Mouse (Mus musculus) MEL (cell line): Measurements from ENCODE around the gene Sgms1. TPM values are rescaled to one million over a fixed set of nuclear protein-coding genes. Genes with fewer than 3 reads are reported as not detected.

Source experiments
- DNase-seq: peaks from one replicate; pipeline ENCODE4 v3.0.0; 2011; ENCODE audit warnings: low read depth, low spot score
- H3K27ac ChIP-seq: 2 replicates; pipeline ENCODE4 v1.5.1; 2012; ENCODE audit warnings: low read depth, mild to moderate bottlenecking, control low read depth, low read length, moderate library complexity; ENCODE audit not compliant: control insufficient read depth
- H3K27me3 ChIP-seq, 2 experiments: fragments of 150-350 bp in 1 of 2; sonication (generic) in 1 of 2; 2 replicates each; pipeline ENCODE4 v1.6.1; 2012; ENCODE audit warnings: low read length in 2 of 2, mild to moderate bottlenecking in 2 of 2, improper control_type of control experiment in 1 of 2, moderate library complexity in 1 of 2; ENCODE audit not compliant: insufficient read depth in 2 of 2, control insufficient read depth in 1 of 2
- H3K36me3 ChIP-seq, 2 experiments: 2 replicates each; pipeline ENCODE4 v1.6.1; 2012 to 2014; ENCODE audit warnings: low read length in 2 of 2, improper control_type of control experiment in 1 of 2, inconsistent platforms in 1 of 2, mild to moderate bottlenecking in 1 of 2; ENCODE audit not compliant: insufficient read depth in 2 of 2, control insufficient read depth in 1 of 2
- H3K4me1 ChIP-seq, 2 experiments: fragments of 150-350 bp in 1 of 2; sonication (generic) in 1 of 2; 2 replicates each; pipeline ENCODE4 v1.6.1; 2012; ENCODE audit warnings: low read length in 2 of 2, improper control_type of control experiment in 1 of 2, mild to moderate bottlenecking in 1 of 2; ENCODE audit not compliant: insufficient read depth in 2 of 2, control insufficient read depth in 1 of 2
- H3K4me3 ChIP-seq, 2 experiments: fragments of 150-350 bp in 1 of 2; sonication (generic) in 1 of 2; 2 replicates each; pipeline ENCODE4 v1.5.1; 2012; ENCODE audit warnings: low read depth in 2 of 2, low read length in 2 of 2, mild to moderate bottlenecking in 2 of 2, moderate library complexity in 2 of 2, control low read depth in 1 of 2, improper control_type of control experiment in 1 of 2; ENCODE audit not compliant: control insufficient read depth in 1 of 2, insufficient read depth in 1 of 2
- H3K79me2 ChIP-seq: 2 replicates; pipeline ENCODE4 v1.6.1; 2012; ENCODE audit warnings: mild to moderate bottlenecking, low read length, moderate library complexity; ENCODE audit not compliant: control insufficient read depth, poor library complexity, insufficient read depth
- H3K9ac ChIP-seq: 2 replicates; pipeline ENCODE4 v1.6.1; 2012; ENCODE audit warnings: low read depth, mild to moderate bottlenecking, control low read depth, low read length, moderate library complexity; ENCODE audit not compliant: control insufficient read depth, poor library complexity, severe bottlenecking
- H3K9me3 ChIP-seq: fragments of 150-350 bp; sonication (generic); replicated peaks from 2 replicates; pipeline ENCODE4 v1.6.1; 2012; ENCODE audit warnings: mild to moderate bottlenecking, low read length, improper control_type of control experiment, moderate library complexity; ENCODE audit not compliant: insufficient read depth
- BHLHE40 ChIP-seq: IDR thresholded peaks from 2 replicates; pipeline ENCODE4 v1.6.1; 2012; ENCODE audit warnings: low read depth, mild to moderate bottlenecking, inconsistent platforms, low read length, improper control_type of control experiment, borderline replicate concordance
- CHD1 ChIP-seq: IDR thresholded peaks from 2 replicates; pipeline ENCODE4 v1.6.1; 2012; ENCODE audit warnings: low read depth, mild to moderate bottlenecking, inconsistent platforms, low read length, improper control_type of control experiment
- CTCF ChIP-seq, 3 experiments: IDR thresholded peaks in 2 of 3; conservative IDR thresholded peaks in 1 of 3; 2 replicates each; pipeline ENCODE4 v1.5.1; 2011 to 2012; ENCODE audit warnings: low read length in 3 of 3, low read depth in 2 of 3, mild to moderate bottlenecking in 2 of 3, improper control_type of control experiment in 1 of 3, inconsistent platforms in 1 of 3, mixed read lengths in 1 of 3, moderate library complexity in 1 of 3; ENCODE audit not compliant: control insufficient read depth in 1 of 3, insufficient read depth in 1 of 3, poor library complexity in 1 of 3, severe bottlenecking in 1 of 3
- E2F4 ChIP-seq: IDR thresholded peaks from 2 replicates; pipeline ENCODE4 v1.6.1; 2011; ENCODE audit warnings: low read depth, low read length, improper control_type of control experiment, borderline replicate concordance
- EP300 ChIP-seq, 2 experiments: IDR thresholded peaks; 2 replicates each; pipeline ENCODE4 v1.6.1; 2011; ENCODE audit warnings: improper control_type of control experiment in 2 of 2, low read length in 2 of 2, low read depth in 1 of 2, mild to moderate bottlenecking in 1 of 2
- GABPA ChIP-seq: IDR thresholded peaks from 2 replicates; pipeline ENCODE4 v1.6.1; 2012; ENCODE audit warnings: low read depth, mild to moderate bottlenecking, inconsistent platforms, low read length, improper control_type of control experiment, moderate library complexity
- GATA1 ChIP-seq: IDR thresholded peaks from 2 replicates; pipeline ENCODE4 v1.6.1; 2011; ENCODE audit warnings: low read depth, low read length, improper control_type of control experiment
- HCFC1 ChIP-seq: IDR thresholded peaks from 2 replicates; pipeline ENCODE4 v1.6.1; 2012; ENCODE audit warnings: low read depth, mild to moderate bottlenecking, inconsistent platforms, low read length, improper control_type of control experiment, moderate library complexity
- KAT2A ChIP-seq: conservative IDR thresholded peaks from 2 replicates; pipeline ENCODE4 v1.6.1; 2012; ENCODE audit warnings: low read depth, low read length, improper control_type of control experiment, inconsistent platforms
- MAZ ChIP-seq: IDR thresholded peaks from 2 replicates; pipeline ENCODE4 v1.6.1; 2012; ENCODE audit warnings: low read depth, mild to moderate bottlenecking, inconsistent platforms, low read length, improper control_type of control experiment
- MEF2A ChIP-seq: IDR thresholded peaks from 2 replicates; pipeline ENCODE4 v1.6.1; 2014; ENCODE audit warnings: low read depth, mild to moderate bottlenecking, inconsistent platforms, low read length, improper control_type of control experiment; ENCODE audit not compliant: poor library complexity, insufficient replicate concordance, severe bottlenecking; ENCODE audit errors: extremely low read depth
- MXI1 ChIP-seq: IDR thresholded peaks from 2 replicates; pipeline ENCODE4 v1.6.1; 2011; ENCODE audit warnings: mild to moderate bottlenecking, low read depth, low read length, improper control_type of control experiment
- MYB ChIP-seq: IDR thresholded peaks from 2 replicates; pipeline ENCODE4 v1.6.1; 2011; ENCODE audit warnings: mild to moderate bottlenecking, low read depth, low read length, improper control_type of control experiment
- NELFE ChIP-seq: IDR thresholded peaks from 2 replicates; pipeline ENCODE4 v1.6.1; 2011; ENCODE audit warnings: low read depth, low read length, improper control_type of control experiment
- NRF1 ChIP-seq: IDR thresholded peaks from 2 replicates; pipeline ENCODE4 v1.6.1; 2014; ENCODE audit warnings: low read depth, mild to moderate bottlenecking, inconsistent platforms, low read length, improper control_type of control experiment, moderate library complexity; ENCODE audit not compliant: poor library complexity, insufficient read depth, severe bottlenecking
- POLR2A ChIP-seq, 2 experiments: IDR thresholded peaks; 2 replicates each; pipeline ENCODE4 v1.6.1; 2011 to 2012; ENCODE audit warnings: low read length in 2 of 2, mild to moderate bottlenecking in 2 of 2, control low read depth in 1 of 2, improper control_type of control experiment in 1 of 2, low read depth in 1 of 2, moderate library complexity in 1 of 2; ENCODE audit not compliant: control insufficient read depth in 1 of 2, insufficient read depth in 1 of 2, poor library complexity in 1 of 2
- POLR2AphosphoS2 ChIP-seq: IDR thresholded peaks from 2 replicates; pipeline ENCODE4 v1.6.1; 2011; ENCODE audit warnings: low read length, improper control_type of control experiment
- RAD21 ChIP-seq: IDR thresholded peaks from 2 replicates; pipeline ENCODE4 v1.6.1; 2011; ENCODE audit warnings: mild to moderate bottlenecking, low read depth, low read length, improper control_type of control experiment
- RCOR1 ChIP-seq: IDR thresholded peaks from 2 replicates; pipeline ENCODE4 v1.6.1; 2012; ENCODE audit warnings: low read depth, mild to moderate bottlenecking, inconsistent platforms, low read length, improper control_type of control experiment
- SIN3A ChIP-seq: IDR thresholded peaks from 2 replicates; pipeline ENCODE4 v1.6.1; 2012; ENCODE audit warnings: low read length, improper control_type of control experiment, inconsistent platforms
- SMC3 ChIP-seq: IDR thresholded peaks from 2 replicates; pipeline ENCODE4 v1.6.1; 2011; ENCODE audit warnings: low read depth, low read length, improper control_type of control experiment
- TBP ChIP-seq: IDR thresholded peaks from 2 replicates; pipeline ENCODE4 v1.8.0; 2011; ENCODE audit warnings: low read depth, low read length, improper control_type of control experiment
- TCF12 ChIP-seq: IDR thresholded peaks from 2 replicates; pipeline ENCODE4 v1.6.1; 2014; ENCODE audit warnings: low read depth, mild to moderate bottlenecking, inconsistent platforms, low read length, improper control_type of control experiment, moderate library complexity
- USF1 ChIP-seq: IDR thresholded peaks from 2 replicates; pipeline ENCODE4 v1.6.1; 2014; ENCODE audit warnings: low read depth, mild to moderate bottlenecking, inconsistent platforms, low read length, improper control_type of control experiment, moderate library complexity
- ZC3H11A ChIP-seq: IDR thresholded peaks from 2 replicates; pipeline ENCODE4 v1.6.1; 2012; ENCODE audit warnings: low read depth, mild to moderate bottlenecking, inconsistent platforms, low read length, improper control_type of control experiment
- ZMIZ1 ChIP-seq: IDR thresholded peaks from 2 replicates; pipeline ENCODE4 v1.6.1; 2012; ENCODE audit warnings: low read depth, mild to moderate bottlenecking, inconsistent platforms, low read length, improper control_type of control experiment, moderate library complexity
- polyA plus RNA-seq, 2 experiments: library from polyadenylated mRNA; stranded (reverse) in 1 of 2; unstranded in 1 of 2; fragments of >175 nt in 1 of 2; fragments of >200 nt in 1 of 2; gene quantifications; 2 replicates each; pipeline versions ENCODE4 v1.2.1 to v1.2.4; 2012; ENCODE audit warnings: low replicate concordance in 2 of 2, low read depth in 1 of 2; ENCODE audit not compliant: insufficient read length in 2 of 2, insufficient read depth in 1 of 2, missing spikeins in 1 of 2
- total RNA-seq: library from RNA; depleted of rRNA; stranded (reverse); fragments of 300-350 nt; gene quantifications from 2 replicates; pipeline ENCODE4 v1.2.3, GENCODE M21; 2012

Sgms1 gene
- total and polyA plus RNA-seq, 3 experiments, result 16.3 to 18.5 TPM; not detected in 1

DNA sequence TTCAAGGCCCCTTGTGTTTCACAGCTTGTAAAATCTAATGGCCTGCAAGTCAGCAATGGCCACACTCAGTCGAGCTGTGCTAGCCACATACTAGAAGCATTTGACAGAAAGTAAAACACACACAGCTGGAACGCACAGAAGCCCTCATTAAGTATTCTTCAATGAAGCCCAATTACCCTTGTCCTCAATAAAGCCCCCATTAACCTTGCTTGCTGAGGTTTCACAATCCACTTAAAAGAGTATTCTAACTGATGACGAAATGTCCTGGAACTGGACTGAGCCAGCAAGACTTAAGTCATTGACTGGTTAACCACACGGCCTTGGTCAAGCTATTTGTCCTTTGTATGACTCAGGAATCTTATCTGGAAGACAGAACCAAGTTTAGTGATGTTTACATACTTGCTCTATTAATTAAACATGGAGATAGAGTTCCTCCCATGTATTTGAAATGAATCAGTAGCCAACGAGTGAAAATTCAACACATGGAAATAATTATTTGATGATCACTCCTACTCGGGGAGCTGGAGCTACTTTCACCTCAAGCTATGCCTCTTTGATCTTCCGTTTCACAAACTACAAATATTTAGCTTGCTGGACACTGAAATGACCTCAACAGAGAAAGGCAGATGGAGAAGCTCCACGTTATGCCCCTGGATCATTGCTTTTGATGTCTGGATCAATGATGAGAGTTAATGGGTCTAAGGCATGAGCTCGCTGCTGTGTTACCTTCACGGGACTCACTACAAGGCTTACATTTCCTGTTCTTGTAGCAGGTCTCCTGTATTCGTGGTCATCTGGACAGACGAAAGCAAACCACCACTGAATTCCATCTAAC lies 69.8 kb downstream of the Sgms1 start:
- TF ChIP-seq SMC3, result no peak
- TF ChIP-seq POLR2A (IDR thresholded peaks at IDR 0.05; ENCODE audit: control insufficient read depth in 1 of 2, insufficient read depth in 1 of 2, low read depth in 1 of 2, low read length in 2 of 2, poor library complexity in 1 of 2), result no peak
- no peak for TF ChIP-seq GATA1
- TF ChIP-seq SIN3A, result no peak
- TF ChIP-seq EP300 (IDR thresholded peaks at IDR 0.05; ENCODE audit: low read depth in 1 of 2, low read length in 2 of 2), result no peak
- TF ChIP-seq ZMIZ1, result no peak
- TF ChIP-seq MEF2A, result no peak
- no peak for TF ChIP-seq RCOR1
- no peak for TF ChIP-seq KAT2A
- no peak for TF ChIP-seq RAD21
- no peak for TF ChIP-seq TCF12
- no peak for TF ChIP-seq MAZ
- TF ChIP-seq CTCF (IDR thresholded peaks at IDR 0.05 in 2 of 3, conservative IDR thresholded peaks at IDR 0.05 in 1 of 3; ENCODE audit: control insufficient read depth in 1 of 3, insufficient read depth in 1 of 3, low read depth in 2 of 3, low read length in 3 of 3, poor library complexity in 1 of 3, severe bottlenecking in 1 of 3), result no peak
- TF ChIP-seq MYB, result no peak
- TF ChIP-seq POLR2AphosphoS2, result no peak
- TF ChIP-seq, all 39 proteins: peak for 0
- no peak for DNase-seq
- H3K4me3 ChIP-seq, result no peak overlapping the region
- H3K79me2 ChIP-seq, result peaks cover 3% of the 10 kb centered on the region; the same call in 1 of the 2 replicates
- H3K9ac ChIP-seq, result no peak overlapping the region
- peaks cover 0 to 28% of the 10 kb centered on the region in 2 experiments; a peak in 2 of 4 replicates for H3K36me3 ChIP-seq
- H3K4me1 ChIP-seq, result peaks cover 22 to 24% of the 10 kb centered on the region in 2 experiments
- no peaks in the 10 kb centered on the region for H3K9me3 ChIP-seq
- H3K27me3 ChIP-seq, result no peaks in the 10 kb centered on the region
- H3K27ac ChIP-seq, result no peak overlapping the region

DNA sequence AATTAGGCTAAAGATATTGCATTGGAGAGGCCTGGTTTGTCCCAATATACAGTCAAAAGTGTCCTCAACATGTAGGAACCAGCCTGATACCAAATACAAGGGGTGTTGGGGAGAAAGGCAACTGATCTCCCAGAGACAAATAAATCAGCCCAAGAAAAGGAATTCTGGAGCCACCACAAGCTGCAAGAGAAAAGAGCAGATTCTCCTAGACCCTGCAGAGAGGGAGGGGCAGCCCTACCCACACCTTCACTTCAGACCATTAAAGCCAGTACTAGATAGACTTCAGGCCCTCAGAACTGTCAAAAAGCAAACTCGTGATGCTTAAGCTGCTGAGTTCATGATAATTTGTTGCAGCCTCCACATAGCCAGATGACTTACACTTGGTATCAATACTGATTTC lies 70.5 kb downstream of the Sgms1 start:
- H3K27me3 ChIP-seq, result no peaks in the 10 kb centered on the region
- H3K79me2 ChIP-seq, result peaks cover 3% of the 10 kb centered on the region; the same call in 1 of the 2 replicates
- TF ChIP-seq POLR2A (IDR thresholded peaks at IDR 0.05; ENCODE audit: control insufficient read depth in 1 of 2, insufficient read depth in 1 of 2, low read depth in 1 of 2, low read length in 2 of 2, poor library complexity in 1 of 2), result no peak
- TF ChIP-seq ZMIZ1, result no peak
- TF ChIP-seq GABPA, result no peak
- TF ChIP-seq SIN3A, result no peak
- no peak for TF ChIP-seq BHLHE40
- TF ChIP-seq TCF12, result no peak
- no peak for TF ChIP-seq E2F4
- TF ChIP-seq MEF2A, result no peak
- TF ChIP-seq CHD1, result no peak
- no peak for TF ChIP-seq NELFE
- no peak for TF ChIP-seq HCFC1
- no peak for TF ChIP-seq TBP
- TF ChIP-seq RCOR1, result no peak
- TF ChIP-seq EP300 (IDR thresholded peaks at IDR 0.05; ENCODE audit: low read depth in 1 of 2, low read length in 2 of 2), result no peak
- no peak for TF ChIP-seq CTCF (IDR thresholded peaks at IDR 0.05 in 2 of 3, conservative IDR thresholded peaks at IDR 0.05 in 1 of 3; ENCODE audit: control insufficient read depth in 1 of 3, insufficient read depth in 1 of 3, low read depth in 2 of 3, low read length in 3 of 3, poor library complexity in 1 of 3, severe bottlenecking in 1 of 3)
- TF ChIP-seq NRF1, result no peak
- no peak for TF ChIP-seq ZC3H11A
- TF ChIP-seq USF1, result no peak
- no peak for TF ChIP-seq MXI1
- peaks cover 0 to 28% of the 10 kb centered on the region in 2 experiments; a peak in 2 of 4 replicates for H3K36me3 ChIP-seq
- no peak overlapping the region for H3K9ac ChIP-seq
- H3K4me1 ChIP-seq, result peaks cover 22 to 24% of the 10 kb centered on the region in 2 experiments
- H3K9me3 ChIP-seq, result no peaks in the 10 kb centered on the region
- no peak overlapping the region for H3K27ac ChIP-seq
- H3K4me3 ChIP-seq, result no peak overlapping the region
- no peak for DNase-seq
